Mouse (Mus musculus) limb, embryonic 12.5 days (tissue): ENCODE measurements at regions not wholly inside any gene's neighbourhood (a gene's known extent, or its start where the extent isn't known, plus 50 kb on each side); places are given as distances from the start of the nearest gene placed in this dataset.

ENCODE experiments used
- ATAC-seq: fragments of 200-750 bp; cut with Nextera tagmentation; 2 replicates; pipeline ENCODE4 v1.8.0; 2017; ENCODE audit warnings: low read depth, moderate TSS enrichment; ENCODE audit not compliant: insufficient number of reproducible peaks, insufficient read depth, low FRiP score, low TSS enrichment
- H3K27ac ChIP-seq: fragments of 300-500 bp; sonication (generic); 2 replicates; pipeline ENCODE4 v1.5.1; 2016; ENCODE audit warnings: mild to moderate bottlenecking, moderate library complexity
- H3K27me3 ChIP-seq: fragments of 300-500 bp; sonication (generic); 2 replicates; pipeline ENCODE4 v1.6.1; 2016; ENCODE audit warnings: mild to moderate bottlenecking, moderate library complexity
- H3K36me3 ChIP-seq: fragments of 300-500 bp; sonication (generic); 2 replicates; pipeline ENCODE4 v1.6.1; 2016; ENCODE audit warnings: mild to moderate bottlenecking, moderate library complexity
- H3K4me1 ChIP-seq: fragments of 300-500 bp; sonication (generic); replicated peaks from 2 replicates; pipeline ENCODE4 v1.6.1; 2016
- H3K4me2 ChIP-seq: fragments of 300-500 bp; sonication (generic); 2 replicates; pipeline ENCODE4 v1.6.1; 2016; ENCODE audit warnings: mild to moderate bottlenecking, moderate library complexity
- H3K4me3 ChIP-seq: fragments of 300-500 bp; sonication (generic); replicated peaks from 2 replicates; pipeline ENCODE4 v1.5.1; 2016; ENCODE audit warnings: mild to moderate bottlenecking
- H3K9ac ChIP-seq: fragments of 300-500 bp; sonication (generic); replicated peaks from 2 replicates; pipeline ENCODE4 v1.6.1; 2016; ENCODE audit warnings: mild to moderate bottlenecking, moderate library complexity
- H3K9me3 ChIP-seq: fragments of 300-500 bp; sonication (generic); 2 replicates; pipeline ENCODE4 v1.6.1; 2016; ENCODE audit warnings: mild to moderate bottlenecking, moderate library complexity
- WGBS: fragments of 180-500 bp; shearing (Covaris S2); methylation state at CpG from one replicate; pipeline ENCODE4 v1.1.7; 2016; 5-methylcytosine and 5-hydroxymethylcytosine counted together

- H3K36me3 ChIP-seq: no peaks in the 10 kb centered on the region
- WGBS: 25% methylated on average over 6 of the region's 6 CpGs
Measured at GRCm38 (mm10) chr9:112014796-112015195, 220.9 kb downstream of the Arpp21 start.

GRCm38 (mm10) chr9:111994401-111994800 is 241.3 kb downstream of the Arpp21 start:
- WGBS: 67% methylated on average over 4 of the region's 4 CpGs
- no peak overlapping the region for H3K9ac ChIP-seq
- H3K4me3 ChIP-seq: no peak overlapping the region
- H3K4me1 ChIP-seq: no peaks in the 10 kb centered on the region
- no peaks in the 10 kb centered on the region for H3K27me3 ChIP-seq
- H3K9me3 ChIP-seq: no peaks in the 10 kb centered on the region
- ATAC-seq: no peak
- no peaks in the 10 kb centered on the region for H3K36me3 ChIP-seq
- H3K4me2 ChIP-seq: no peak overlapping the region
- H3K27ac ChIP-seq: no peak overlapping the region

More at GRCm38 (mm10) chr9:112014796-112015195, 220.9 kb downstream of the Arpp21 start:
- Histone ChIP-seq H3K9ac (no peak overlapping the region), H3K4me1 (peaks cover 15% of the 10 kb centered on the region), H3K4me3 (no peak overlapping the region), H3K27me3 (no peaks in the 10 kb centered on the region), H3K27ac (no peak overlapping the region), H3K4me2 (no peak overlapping the region), H3K9me3 (no peaks in the 10 kb centered on the region)
- no peak for ATAC-seq

DNA sequence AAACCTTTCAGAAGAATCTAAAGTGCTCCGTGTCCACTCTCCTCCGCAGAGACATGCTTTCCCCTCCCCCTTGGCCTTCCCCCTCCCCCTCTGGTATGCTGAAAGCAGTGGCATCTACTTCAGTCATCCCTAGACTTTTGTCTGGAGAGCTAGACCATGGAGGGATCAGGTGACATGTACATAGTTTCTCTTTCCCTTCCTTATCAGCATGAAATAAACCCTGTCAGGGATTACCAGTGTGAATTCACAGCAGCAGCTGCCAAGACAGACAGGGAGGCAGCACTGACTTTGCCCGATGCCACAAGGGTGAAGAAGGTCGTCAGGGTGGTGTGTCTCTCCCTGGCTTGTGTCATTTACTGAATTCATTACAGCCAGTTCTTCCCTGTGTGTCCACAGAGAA is 241.9 kb downstream of the Arpp21 start:
- Histone ChIP-seq H3K27me3 (no peaks in the 10 kb centered on the region), H3K27ac (no peak overlapping the region), H3K4me1 (no peaks in the 10 kb centered on the region), H3K4me2 (no peak overlapping the region), H3K36me3 (no peaks in the 10 kb centered on the region), H3K9ac (no peak overlapping the region), H3K4me3 (no peak overlapping the region), H3K9me3 (no peaks in the 10 kb centered on the region)
- WGBS: 32% methylated on average over 4 of the region's 4 CpGs
- no peak; the same call in 1 of the 2 replicates for ATAC-seq

DNA sequence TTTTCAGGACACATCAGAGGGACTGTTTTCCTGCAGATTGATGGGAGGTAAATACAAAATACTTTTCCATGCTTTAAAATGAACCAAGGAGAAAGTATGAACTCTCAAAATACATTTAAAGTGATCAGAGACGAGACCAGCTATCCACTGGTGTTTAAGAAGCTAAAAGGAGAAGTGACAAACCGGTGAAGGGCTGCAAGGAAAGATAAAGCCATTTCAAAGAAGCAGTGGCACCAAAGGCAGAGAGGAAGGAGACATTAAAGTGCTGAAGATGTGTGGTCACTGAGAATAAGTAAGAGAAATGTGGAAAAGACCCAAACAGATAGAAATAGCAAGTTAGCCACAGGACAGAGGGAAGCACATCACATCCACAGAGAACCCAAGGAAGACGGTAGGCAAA is 245.7 kb downstream of the Arpp21 start:
- Histone ChIP-seq H3K4me3 (no peak overlapping the region), H3K36me3 (no peaks in the 10 kb centered on the region), H3K27ac (no peak overlapping the region), H3K9ac (no peak overlapping the region), H3K4me2 (no peak overlapping the region), H3K9me3 (no peaks in the 10 kb centered on the region), H3K4me1 (no peaks in the 10 kb centered on the region), H3K27me3 (no peaks in the 10 kb centered on the region)
- no peak for ATAC-seq
- 74% methylated on average over 3 of the region's 3 CpGs for WGBS

DNA sequence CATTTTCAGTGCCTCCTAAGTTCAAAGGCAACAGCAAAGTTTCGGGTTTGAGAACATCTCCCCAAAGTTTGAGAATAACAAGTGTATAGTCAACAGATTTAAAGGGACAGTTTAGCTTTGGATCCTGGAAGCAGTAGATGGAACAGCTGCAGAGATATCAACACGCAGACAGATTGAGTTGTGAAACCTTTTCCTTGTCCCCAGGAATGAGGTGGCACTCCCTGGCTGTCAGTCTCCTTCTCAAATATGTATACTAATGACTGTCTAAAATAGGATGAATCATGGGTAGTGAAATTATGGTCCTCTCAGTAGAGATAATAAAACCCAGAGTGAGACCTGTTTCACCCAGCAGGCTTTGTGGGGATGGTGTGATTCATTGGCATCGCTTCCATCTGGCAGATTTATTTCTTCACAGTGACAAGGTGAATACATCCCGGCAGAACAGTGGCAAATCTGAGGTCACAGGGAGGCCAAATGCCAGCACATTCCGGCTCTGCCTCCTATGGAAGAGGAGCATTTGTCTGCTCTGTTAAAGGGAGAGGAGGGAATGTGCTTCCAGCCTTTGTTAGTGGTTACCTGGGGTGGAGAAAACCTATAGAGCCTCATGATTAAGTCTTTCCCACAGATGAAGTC is 272.2 kb downstream of the Arpp21 start:
- 21% methylated on average over 5 of the region's 5 CpGs for WGBS
- Histone ChIP-seq H3K4me1 (no peaks in the 10 kb centered on the region), H3K36me3 (no peaks in the 10 kb centered on the region), H3K4me3 (no peak overlapping the region), H3K27ac (no peak overlapping the region), H3K9me3 (no peaks in the 10 kb centered on the region), H3K4me2 (no peak overlapping the region), H3K27me3 (no peaks in the 10 kb centered on the region), H3K9ac (no peak overlapping the region)
- no peak for ATAC-seq

GRCm38 (mm10) chr9:111957799-111958198 is 267.7 kb upstream of the Stac start:
- WGBS: 44% methylated on average over 2 of the region's 2 CpGs
- Histone ChIP-seq H3K4me1 (no peaks in the 10 kb centered on the region), H3K9ac (no peak overlapping the region), H3K36me3 (no peaks in the 10 kb centered on the region), H3K4me3 (no peak overlapping the region), H3K4me2 (no peak overlapping the region), H3K27ac (no peak overlapping the region), H3K27me3 (no peaks in the 10 kb centered on the region), H3K9me3 (no peaks in the 10 kb centered on the region)
- no peak for ATAC-seq

GRCm38 (mm10) chr9:111939271-111940067 is 249.3 kb upstream of the Stac start:
- no peak for ATAC-seq
- Histone ChIP-seq H3K9ac (no peak overlapping the region), H3K36me3 (no peaks in the 10 kb centered on the region), H3K27me3 (no peaks in the 10 kb centered on the region), H3K27ac (no peak overlapping the region), H3K4me2 (no peak overlapping the region), H3K9me3 (no peaks in the 10 kb centered on the region), H3K4me3 (no peak overlapping the region), H3K4me1 (no peaks in the 10 kb centered on the region; the same call in 1 of the 2 replicates)
- 40% methylated on average over 8 of the region's 8 CpGs for WGBS

DNA sequence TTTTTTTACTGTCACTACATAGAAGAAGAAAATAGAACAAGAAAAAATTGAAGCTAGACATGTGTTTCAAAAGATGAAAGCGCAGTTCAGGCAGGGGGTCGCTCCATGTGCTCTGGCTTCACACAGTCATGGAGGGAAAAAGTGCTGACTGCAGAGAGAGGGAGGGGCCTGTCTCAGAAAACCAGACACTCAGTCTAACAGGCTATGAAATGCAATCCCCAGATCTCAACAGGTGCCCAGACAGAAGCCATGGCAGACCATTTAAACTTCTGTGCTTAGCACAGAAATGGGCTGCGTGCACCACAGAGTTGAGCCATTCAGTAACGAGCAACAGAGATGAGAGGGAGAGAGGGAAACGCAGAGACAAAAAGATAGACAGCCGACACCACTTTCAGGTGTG is 242.3 kb upstream of the Stac start:
- H3K4me2 ChIP-seq: no peak overlapping the region
- peaks cover 6% of the 10 kb centered on the region for H3K4me1 ChIP-seq
- WGBS: 52% methylated on average over 6 of the region's 6 CpGs
- H3K4me3 ChIP-seq: no peak overlapping the region
- ATAC-seq: peak; percentile 77
- H3K27me3 ChIP-seq: no peaks in the 10 kb centered on the region
- H3K9me3 ChIP-seq: no peaks in the 10 kb centered on the region
- H3K36me3 ChIP-seq: no peaks in the 10 kb centered on the region
- no peak overlapping the region for H3K27ac ChIP-seq
- no peak overlapping the region for H3K9ac ChIP-seq

DNA sequence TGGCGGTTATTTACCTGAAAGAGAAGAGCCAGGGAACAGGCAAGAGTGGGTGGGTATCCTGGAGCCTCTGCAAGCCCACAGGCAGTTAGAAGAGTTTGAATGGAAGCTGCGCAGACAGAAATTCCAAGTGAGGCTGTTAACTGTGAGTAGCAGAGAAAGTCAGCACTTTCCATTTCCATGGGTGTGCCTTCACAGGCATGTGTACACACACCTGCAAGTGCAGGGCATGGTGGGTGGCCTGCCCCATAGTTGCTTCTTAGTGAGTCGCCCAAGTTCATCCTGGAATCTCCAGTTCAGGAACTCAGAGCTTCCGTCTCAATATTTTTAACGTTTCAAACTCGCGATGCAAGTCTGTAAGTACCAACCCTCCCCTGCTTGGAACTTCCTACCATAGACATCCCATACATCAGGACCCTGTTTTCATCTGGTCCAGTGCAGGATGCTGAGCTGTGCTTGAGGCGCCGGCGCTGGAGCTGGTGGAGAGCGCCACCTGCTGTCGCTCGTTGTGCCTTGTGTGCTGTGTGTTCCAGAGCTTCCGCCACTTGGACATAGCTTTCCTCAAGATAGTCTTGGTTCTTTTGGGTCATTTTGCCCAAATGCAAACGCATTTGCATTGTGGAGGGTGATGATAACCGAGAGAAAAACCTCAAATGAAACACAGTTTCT is 228.3 kb upstream of the Stac start:
- ATAC-seq: peak; percentile 83
- no peaks in the 10 kb centered on the region for H3K27me3 ChIP-seq
- H3K4me2 ChIP-seq: no peak overlapping the region
- H3K36me3 ChIP-seq: no peaks in the 10 kb centered on the region
- no peak overlapping the region for H3K9ac ChIP-seq
- no peak overlapping the region for H3K4me3 ChIP-seq
- 18% methylated on average over 16 of the region's 16 CpGs for WGBS
- peaks cover 4% of the 10 kb centered on the region; the same call in 1 of the 2 replicates for H3K4me1 ChIP-seq
- H3K9me3 ChIP-seq: no peaks in the 10 kb centered on the region
- H3K27ac ChIP-seq: no peak overlapping the region

GRCm38 (mm10) chr9:111916684-111917535 is 226.8 kb upstream of the Stac start:
- Histone ChIP-seq H3K27me3 (no peaks in the 10 kb centered on the region), H3K27ac (no peak overlapping the region), H3K4me1 (peaks cover 4% of the 10 kb centered on the region; the same call in 1 of the 2 replicates), H3K4me3 (no peak overlapping the region), H3K9me3 (no peaks in the 10 kb centered on the region), H3K4me2 (peak overlapping the region; percentile 41; the same call in 1 of the 2 replicates), H3K36me3 (no peaks in the 10 kb centered on the region), H3K9ac (no peak overlapping the region)
- ATAC-seq: peak; percentile 83; the same call in 1 of the 2 replicates
- 38% methylated on average over 17 of the region's 17 CpGs for WGBS
